Mouse (Mus musculus): Measurements from ENCODE around the gene Ccl1. TPM values are rescaled to one million over a fixed set of nuclear protein-coding genes. Genes with fewer than 3 reads are reported as not detected.

Ccl1 gene
- total RNA-seq, 2 experiments from 2014 or later: not detected

DNA sequence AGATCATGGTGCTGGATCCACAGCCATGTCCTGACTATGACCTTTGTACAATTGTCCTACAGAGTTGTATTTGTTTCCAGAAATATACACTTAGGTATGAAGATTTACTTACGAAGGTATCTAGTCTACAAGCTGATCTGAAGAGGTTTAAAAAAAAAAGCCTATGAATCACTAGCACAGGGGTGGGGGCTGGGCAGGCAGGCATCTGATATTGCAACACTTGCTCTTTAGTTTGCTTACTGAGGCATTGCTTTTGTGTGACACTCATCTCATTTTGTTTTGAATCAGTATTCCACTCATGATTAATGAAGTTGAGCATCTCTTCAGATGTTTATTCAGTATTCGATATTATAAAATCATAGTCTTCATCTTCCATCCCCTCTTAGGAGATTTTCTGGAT, 169.3 kb downstream of the Ccl1 start:
- no peak for DNase-seq (ENCODE audit: low spot score in 2 of 2)

DNA sequence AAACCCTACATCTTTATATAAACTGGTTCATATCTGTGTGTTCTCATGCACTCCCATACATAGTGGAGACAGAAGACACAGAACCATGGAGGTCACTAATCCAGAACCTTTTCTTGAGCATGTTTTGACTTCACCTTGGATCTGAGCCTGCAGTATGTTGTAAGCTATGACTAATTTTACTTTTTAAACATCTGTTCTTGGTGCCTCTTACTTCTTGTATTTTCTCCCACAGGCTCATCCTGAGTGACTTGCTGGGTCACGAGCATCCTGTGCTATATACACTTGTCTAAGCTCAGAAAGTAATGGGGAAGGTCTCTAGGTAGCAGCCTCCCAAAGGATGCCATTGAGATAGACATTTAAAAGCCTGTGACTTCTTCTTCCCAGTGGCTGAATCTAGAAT, 172.5 kb downstream of the Ccl1 start:
- DNase-seq (ENCODE audit: low spot score in 2 of 2): no peak

Other genes with a start within 250 kb of the Ccl1 start
- 1 to 10 TPM; 3.8 to 4.0 TPM for gene Ccl11, start 247.9 kb downstream of the Ccl1 start, total RNA-seq (2021)
- gene Ccl12, start 203.8 kb downstream of the Ccl1 start, total RNA-seq (2021): 1 to 10 TPM in 1 of 2 experiments, under 1 TPM in 1; 0.84 to 1.1 TPM
- not detected for gene Ccl8, start 190.5 kb downstream of the Ccl1 start, total RNA-seq (2021)
- gene Tmem132e, start 83.2 kb upstream of the Ccl1 start, total RNA-seq (2021): 1 to 10 TPM; 1.2 to 2.3 TPM